Mouse (Mus musculus): ENCODE results near the gene Pdss2.
A peak's percentile ranks its signal among the peaks of the same experiment; 100 is the strongest.

The Pdss2 gene

GRCm38 (mm10) chr10:43310781-43311392 is 89.6 kb downstream of the Pdss2 start:
- no peak for DNase-seq (ENCODE audit: low spot score in 2 of 2)

- DNase-seq (ENCODE audit: low spot score in 2 of 2): no peak
Observed at GRCm38 (mm10) chr10:43312211-43312610, 90.9 kb downstream of the Pdss2 start.

GRCm38 (mm10) chr10:43312658-43313417 is 91.6 kb downstream of the Pdss2 start:
- DNase-seq (ENCODE audit: low spot score in 2 of 2): no peak

GRCm38 (mm10) chr10:43315228-43315627 is 93.9 kb downstream of the Pdss2 start:
- DNase-seq (ENCODE audit: low spot score in 2 of 2): no peak

GRCm38 (mm10) chr10:43317327-43317951 is 96.2 kb downstream of the Pdss2 start:
- DNase-seq (ENCODE audit: low spot score in 2 of 2): no peak

GRCm38 (mm10) chr10:43321019-43321418 is 99.7 kb downstream of the Pdss2 start:
- DNase-seq (ENCODE audit: low spot score in 2 of 2): no peak

GRCm38 (mm10) chr10:43322446-43323178 is 101.3 kb downstream of the Pdss2 start:
- DNase-seq (ENCODE audit: low spot score in 2 of 2): peak; percentile 51 to 52

GRCm38 (mm10) chr10:43323386-43323785 is 102.1 kb downstream of the Pdss2 start:
- DNase-seq (ENCODE audit: low spot score in 2 of 2): no peak

GRCm38 (mm10) chr10:43329813-43330212 is 108.5 kb downstream of the Pdss2 start:
- no peak for DNase-seq (ENCODE audit: low spot score in 2 of 2)

GRCm38 (mm10) chr10:43330691-43331090 is 109.4 kb downstream of the Pdss2 start:
- DNase-seq (ENCODE audit: low spot score in 2 of 2): no peak

- no peak for DNase-seq (ENCODE audit: low spot score in 2 of 2)
Observed at GRCm38 (mm10) chr10:43331931-43332701, 110.8 kb downstream of the Pdss2 start.

- no peak for DNase-seq (ENCODE audit: low spot score in 2 of 2)
Observed at GRCm38 (mm10) chr10:43335874-43336273, 114.6 kb downstream of the Pdss2 start.

GRCm38 (mm10) chr10:43337110-43337509 is 115.8 kb downstream of the Pdss2 start:
- no peak for DNase-seq (ENCODE audit: low spot score in 2 of 2)

GRCm38 (mm10) chr10:43339811-43340210 is 118.5 kb downstream of the Pdss2 start:
- DNase-seq (ENCODE audit: low spot score in 2 of 2): no peak

- no peak for DNase-seq (ENCODE audit: low spot score in 2 of 2)
Observed at GRCm38 (mm10) chr10:43349718-43350117, 128.4 kb downstream of the Pdss2 start.

- DNase-seq (ENCODE audit: low spot score in 2 of 2): no peak
Observed at GRCm38 (mm10) chr10:43357884-43358283, 136.6 kb downstream of the Pdss2 start.

- no peak for DNase-seq (ENCODE audit: low spot score in 2 of 2)
Observed at GRCm38 (mm10) chr10:43362947-43363346, 141.7 kb downstream of the Pdss2 start.

- DNase-seq (ENCODE audit: low spot score in 2 of 2): no peak
Observed at GRCm38 (mm10) chr10:43363431-43363851, 142.2 kb downstream of the Pdss2 start.

- DNase-seq (ENCODE audit: low spot score in 2 of 2): no peak
Observed at GRCm38 (mm10) chr10:43365909-43366308, 144.6 kb downstream of the Pdss2 start.

GRCm38 (mm10) chr10:43368611-43369010 is 147.3 kb downstream of the Pdss2 start:
- no peak for DNase-seq (ENCODE audit: low spot score in 2 of 2)

GRCm38 (mm10) chr10:43372315-43372714 is 151.0 kb downstream of the Pdss2 start:
- DNase-seq (ENCODE audit: low spot score in 2 of 2): peak in 1 of 2 experiments; percentile 14
